Mouse (Mus musculus): ENCODE results near the gene Anapc15-ps. TPM values are rescaled to one million over a fixed set of nuclear protein-coding genes. Genes with fewer than 3 reads are reported as not detected.

Anapc15-ps gene
- polyA plus RNA-seq, 2 experiments, result not detected

DNA sequence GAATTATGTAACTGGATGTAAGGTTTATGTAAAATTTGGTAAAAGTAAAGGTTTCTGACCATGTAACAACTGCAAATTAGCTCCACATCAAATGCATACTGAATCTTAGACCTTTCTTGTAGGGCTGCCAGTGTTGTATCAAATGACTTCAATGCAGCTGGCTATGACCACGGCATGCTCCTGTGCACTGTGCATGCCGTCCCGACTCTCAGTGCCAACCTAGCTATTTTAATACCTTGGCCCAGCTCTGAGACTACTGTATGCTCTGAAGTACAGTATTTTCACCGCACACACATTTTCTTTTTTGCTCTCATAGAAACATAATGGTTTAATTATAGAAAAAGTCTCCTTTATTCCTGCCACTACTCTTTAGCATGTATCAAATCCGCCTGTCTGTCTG, 31.9 kb downstream of the Anapc15-ps start:
- no peak overlapping the region for H3K4me3 ChIP-seq (replicated peaks; ENCODE audit: low read length)
- 48% methylated on average over 5 of the region's 5 CpGs for WGBS
- H3K36me3 ChIP-seq (ENCODE audit: control insufficient read depth, insufficient read depth, low read length), result no peaks in the 10 kb centered on the region
- no peaks in the 10 kb centered on the region for H3K9me3 ChIP-seq (ENCODE audit: control insufficient read depth, low read length)
- no peak overlapping the region for H3K4me2 ChIP-seq (replicated peaks; ENCODE audit: low read depth, low read length, severe bottlenecking)
- H3K27me3 ChIP-seq (ENCODE audit: control insufficient read depth, insufficient read depth, low read length), result no peaks in the 10 kb centered on the region
- ATAC-seq (ENCODE audit: low FRiP score, low read depth), result no peak
- no peak overlapping the region for H3K9ac ChIP-seq (ENCODE audit: low read depth, low read length, severe bottlenecking)
- DNase-seq (ENCODE audit: low spot score), result no peak
- TF ChIP-seq POLR2A (IDR thresholded peaks at IDR 0.05; ENCODE audit: borderline replicate concordance, extremely low read depth, insufficient read depth, insufficient read length), result no peak
- H3K27ac ChIP-seq (replicated peaks; ENCODE audit: low read depth, low read length), result no peak overlapping the region
- H3K4me1 ChIP-seq (ENCODE audit: control insufficient read depth, insufficient read depth, low read length), result no peaks in the 10 kb centered on the region

DNA sequence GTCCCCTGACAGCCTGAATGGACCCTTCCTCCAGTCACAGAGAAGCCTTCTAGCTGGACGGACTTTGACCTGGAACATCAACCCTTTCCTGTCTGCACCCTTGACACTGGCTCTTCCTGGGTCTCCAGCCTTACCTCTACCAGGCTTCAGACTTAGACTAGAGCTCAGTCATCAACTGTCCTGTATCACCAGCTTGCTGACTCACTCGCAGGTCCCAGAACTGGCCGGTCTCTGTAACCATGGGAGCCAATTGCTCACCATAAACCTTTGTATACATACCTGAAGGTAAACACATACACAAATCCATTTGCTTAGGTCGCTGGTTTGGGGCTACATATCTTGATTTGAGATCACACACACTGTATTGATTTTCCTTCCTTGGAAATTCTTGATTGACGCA, 33.8 kb downstream of the Anapc15-ps start:
- no peaks in the 10 kb centered on the region for H3K36me3 ChIP-seq (ENCODE audit: control insufficient read depth, insufficient read depth, low read length)

DNA sequence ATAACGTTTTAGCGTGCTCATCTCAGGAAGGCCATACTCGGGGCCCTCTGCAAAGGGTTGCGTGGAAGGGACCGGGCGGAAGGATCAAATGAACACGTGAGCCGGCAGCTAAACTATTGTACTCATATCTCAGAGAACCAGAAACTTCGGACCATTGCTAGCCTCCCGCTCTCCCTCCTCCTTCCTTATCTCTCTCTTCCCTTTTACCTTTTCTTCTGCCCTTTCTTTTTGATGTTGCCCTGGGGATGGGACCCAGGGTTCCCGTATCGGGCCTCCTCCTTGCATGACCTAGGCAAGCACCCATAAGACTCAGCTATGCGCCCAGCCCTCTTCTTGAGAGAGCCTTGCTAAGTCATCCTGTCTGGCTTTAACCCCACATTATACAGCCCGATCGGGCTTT, 38.5 kb downstream of the Anapc15-ps start:
- Histone ChIP-seq H3K27me3 (ENCODE audit: control insufficient read depth, insufficient read depth, low read length) (no peaks in the 10 kb centered on the region), H3K4me2 (replicated peaks; ENCODE audit: low read depth, low read length, severe bottlenecking) (no peak overlapping the region), H3K4me3 (replicated peaks; ENCODE audit: low read length) (no peak overlapping the region), H3K9me3 (ENCODE audit: control insufficient read depth, low read length) (no peaks in the 10 kb centered on the region), H3K36me3 (ENCODE audit: control insufficient read depth, insufficient read depth, low read length) (no peaks in the 10 kb centered on the region), H3K27ac (replicated peaks; ENCODE audit: low read depth, low read length) (no peak overlapping the region), H3K9ac (ENCODE audit: low read depth, low read length, severe bottlenecking) (no peak overlapping the region), H3K4me1 (ENCODE audit: control insufficient read depth, insufficient read depth, low read length) (no peaks in the 10 kb centered on the region)
- WGBS, result 93% methylated on average over 15 of the region's 15 CpGs
- ATAC-seq (ENCODE audit: low FRiP score, low read depth) (no peak), DNase-seq (ENCODE audit: low spot score) (no peak)
- TF ChIP-seq POLR2A (IDR thresholded peaks at IDR 0.05; ENCODE audit: borderline replicate concordance, extremely low read depth, insufficient read depth, insufficient read length), result no peak

More for the DNA sequence above, 33.8 kb downstream of the Anapc15-ps start:
- Histone ChIP-seq H3K4me1 (ENCODE audit: control insufficient read depth, insufficient read depth, low read length) (no peaks in the 10 kb centered on the region), H3K4me2 (replicated peaks; ENCODE audit: low read depth, low read length, severe bottlenecking) (no peak overlapping the region), H3K9ac (ENCODE audit: low read depth, low read length, severe bottlenecking) (no peak overlapping the region), H3K4me3 (replicated peaks; ENCODE audit: low read length) (no peak overlapping the region), H3K27ac (replicated peaks; ENCODE audit: low read depth, low read length) (no peak overlapping the region), H3K9me3 (ENCODE audit: control insufficient read depth, low read length) (no peaks in the 10 kb centered on the region), H3K27me3 (ENCODE audit: control insufficient read depth, insufficient read depth, low read length) (no peaks in the 10 kb centered on the region)
- DNase-seq (ENCODE audit: low spot score) (no peak), ATAC-seq (ENCODE audit: low FRiP score, low read depth) (no peak)
- WGBS, result 60% methylated on average over 5 of the region's 5 CpGs
- TF ChIP-seq POLR2A (IDR thresholded peaks at IDR 0.05; ENCODE audit: borderline replicate concordance, extremely low read depth, insufficient read depth, insufficient read length), result no peak

DNA sequence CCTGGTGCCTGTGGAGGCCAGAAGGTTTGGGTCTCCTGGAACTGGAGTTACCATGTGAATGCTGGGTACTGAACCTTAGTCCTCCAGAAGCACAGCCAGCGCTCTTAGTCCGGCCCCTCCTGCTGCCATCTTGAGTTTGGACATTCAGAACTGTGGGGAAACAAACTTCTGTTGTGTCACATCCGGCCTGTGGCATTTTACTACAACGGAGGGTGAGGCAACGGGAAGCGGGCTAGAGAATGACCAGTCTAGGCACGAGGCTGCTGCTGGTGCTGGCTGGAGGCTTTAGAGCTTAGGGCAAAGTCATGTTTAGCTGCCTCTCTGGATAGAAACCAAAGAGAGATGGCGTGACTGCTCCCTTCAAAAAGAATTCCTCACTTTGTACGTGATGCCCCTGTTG, 39.0 kb downstream of the Anapc15-ps start:
- Histone ChIP-seq H3K9me3 (ENCODE audit: control insufficient read depth, low read length) (no peaks in the 10 kb centered on the region), H3K4me3 (replicated peaks; ENCODE audit: low read length) (no peak overlapping the region), H3K9ac (ENCODE audit: low read depth, low read length, severe bottlenecking) (no peak overlapping the region), H3K4me2 (replicated peaks; ENCODE audit: low read depth, low read length, severe bottlenecking) (no peak overlapping the region), H3K4me1 (ENCODE audit: control insufficient read depth, insufficient read depth, low read length) (no peaks in the 10 kb centered on the region), H3K36me3 (ENCODE audit: control insufficient read depth, insufficient read depth, low read length) (no peaks in the 10 kb centered on the region), H3K27me3 (ENCODE audit: control insufficient read depth, insufficient read depth, low read length) (no peaks in the 10 kb centered on the region), H3K27ac (replicated peaks; ENCODE audit: low read depth, low read length) (no peak overlapping the region)
- no peak for DNase-seq (ENCODE audit: low spot score)
- TF ChIP-seq POLR2A (IDR thresholded peaks at IDR 0.05; ENCODE audit: borderline replicate concordance, extremely low read depth, insufficient read depth, insufficient read length), result no peak
- WGBS, result 88% methylated on average over 9 of the region's 9 CpGs
- no peak for ATAC-seq (ENCODE audit: low FRiP score, low read depth)

DNA sequence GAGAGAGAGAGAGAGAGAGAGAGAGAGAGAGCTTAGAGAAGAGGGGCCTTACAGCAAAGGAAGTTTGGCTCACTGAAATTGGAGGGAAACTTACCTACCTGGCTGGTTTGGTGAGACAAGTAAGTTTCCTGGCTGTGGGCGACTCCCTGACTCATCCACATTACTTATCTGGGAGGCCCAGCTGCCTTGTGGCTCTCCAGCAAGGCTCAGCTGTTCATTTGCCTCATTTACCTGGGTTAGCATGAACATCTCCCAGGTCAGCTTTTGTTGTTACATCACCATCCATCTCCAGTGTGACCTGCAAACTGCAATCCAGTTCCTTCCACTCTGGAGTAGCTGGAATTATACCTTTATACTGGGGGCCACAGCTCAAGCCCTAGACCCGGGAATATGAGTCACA, 41.7 kb downstream of the Anapc15-ps start:
- 70% methylated on average over 2 of the region's 2 CpGs for WGBS
- DNase-seq (ENCODE audit: low spot score), result no peak

More for the DNA sequence above, 41.7 kb downstream of the Anapc15-ps start:
- Histone ChIP-seq H3K4me1 (ENCODE audit: control insufficient read depth, insufficient read depth, low read length) (no peaks in the 10 kb centered on the region), H3K4me3 (replicated peaks; ENCODE audit: low read length) (no peak overlapping the region), H3K27ac (replicated peaks; ENCODE audit: low read depth, low read length) (no peak overlapping the region), H3K27me3 (ENCODE audit: control insufficient read depth, insufficient read depth, low read length) (no peaks in the 10 kb centered on the region), H3K36me3 (ENCODE audit: control insufficient read depth, insufficient read depth, low read length) (no peaks in the 10 kb centered on the region), H3K4me2 (replicated peaks; ENCODE audit: low read depth, low read length, severe bottlenecking) (no peak overlapping the region), H3K9ac (ENCODE audit: low read depth, low read length, severe bottlenecking) (no peak overlapping the region), H3K9me3 (ENCODE audit: control insufficient read depth, low read length) (no peaks in the 10 kb centered on the region)
- no peak for TF ChIP-seq POLR2A (IDR thresholded peaks at IDR 0.05; ENCODE audit: borderline replicate concordance, extremely low read depth, insufficient read depth, insufficient read length)
- ATAC-seq (ENCODE audit: low FRiP score, low read depth), result no peak

All from limb, embryonic 14.5 days (tissue).